Mouse (Mus musculus) erythroblast, embryonic 14.5 days (primary cell): ENCODE results near the gene Nfatc3.

Source experiments
- GATA1 ChIP-seq: IDR thresholded peaks from 2 replicates; pipeline ENCODE4 v1.6.1; 2012; ENCODE audit warnings: low read length, inconsistent platforms, mixed read lengths
- TAL1 ChIP-seq: IDR thresholded peaks from 3 replicates; pipeline ENCODE4 v1.6.1; 2012; ENCODE audit warnings: low read length, inconsistent platforms, mixed read lengths

- TF ChIP-seq GATA1 (no peak), TAL1 (no peak)
Observed at GRCm38 (mm10) chr8:106075863-106076174, 17.2 kb downstream of the Nfatc3 start.
